Mouse (Mus musculus) CH12.LX (cell line): ENCODE data around the gene Ccdc134. TPM values are rescaled to one million over a fixed set of nuclear protein-coding genes. Genes with fewer than 3 reads are reported as not detected.

Experiments used
- DNase-seq: peaks from one replicate; pipeline ENCODE4 v3.0.0-alpha.2; 2013; ENCODE audit errors: extremely low read depth
- H3K27ac ChIP-seq: 2 replicates; pipeline ENCODE4 v1.5.1; 2012; ENCODE audit warnings: low read depth, mild to moderate bottlenecking, control low read depth, moderate library complexity; ENCODE audit not compliant: insufficient read depth
- H3K27me3 ChIP-seq: replicated peaks from 2 replicates; pipeline ENCODE3; 2012; ENCODE audit warnings: inconsistent platforms
- H3K36me3 ChIP-seq, 2 experiments: replicated peaks in 1 of 2; 2 replicates each; pipeline versions ENCODE3 to v1.6.1; 2012; ENCODE audit warnings: inconsistent platforms in 1 of 2, low read length in 1 of 2, mild to moderate bottlenecking in 1 of 2, mixed read lengths in 1 of 2, moderate library complexity in 1 of 2; ENCODE audit not compliant: control insufficient read depth in 1 of 2, insufficient read depth in 1 of 2
- H3K4me1 ChIP-seq, 2 experiments: 2 replicates each; pipeline ENCODE4 v1.6.1; 2012; ENCODE audit warnings: inconsistent platforms in 1 of 2, moderate library complexity in 1 of 2; ENCODE audit not compliant: insufficient read depth in 2 of 2, control insufficient read depth in 1 of 2
- H3K4me2 ChIP-seq: 2 replicates; pipeline ENCODE4 v1.6.1; 2012; ENCODE audit warnings: low read depth, mild to moderate bottlenecking, control low read depth; ENCODE audit not compliant: poor library complexity, insufficient read depth, severe bottlenecking
- H3K4me3 ChIP-seq, 3 experiments: fragments of 150-350 bp in 1 of 3; sonication (generic) in 1 of 3; replicated peaks in 1 of 3; 2 replicates each; pipeline versions ENCODE3 to v1.5.1; 2011 to 2012; ENCODE audit warnings: low read depth in 2 of 3, low read length in 2 of 3, mild to moderate bottlenecking in 2 of 3, moderate library complexity in 2 of 3, control low read depth in 1 of 3, improper control_type of control experiment in 1 of 3, inconsistent platforms in 1 of 3, mixed read lengths in 1 of 3; ENCODE audit not compliant: poor library complexity in 1 of 3
- H3K79me2 ChIP-seq: replicated peaks from 2 replicates; pipeline ENCODE4 v1.6.1; 2012; ENCODE audit warnings: mild to moderate bottlenecking, moderate library complexity; ENCODE audit not compliant: control insufficient read depth, poor library complexity, insufficient read depth, severe bottlenecking; ENCODE audit errors: extremely low read depth
- H3K9ac ChIP-seq: 2 replicates; pipeline ENCODE4 v1.6.1; 2012; ENCODE audit warnings: low read depth, mild to moderate bottlenecking, control low read depth, moderate library complexity; ENCODE audit not compliant: insufficient read depth
- H3K9me3 ChIP-seq: replicated peaks from 2 replicates; pipeline ENCODE3; 2012; ENCODE audit warnings: low read length, inconsistent platforms, mixed read lengths
- BHLHE40 ChIP-seq: IDR thresholded peaks from 2 replicates; pipeline ENCODE4 v1.6.1; 2011; ENCODE audit warnings: mild to moderate bottlenecking, low read depth, low read length, improper control_type of control experiment
- CHD2 ChIP-seq: IDR thresholded peaks from 2 replicates; pipeline ENCODE4 v1.6.1; 2011; ENCODE audit warnings: low read length, improper control_type of control experiment
- CTCF ChIP-seq, 2 experiments: IDR thresholded peaks in 1 of 2; conservative IDR thresholded peaks in 1 of 2; 2 replicates each; pipeline ENCODE4 v1.5.1; 2011 to 2012; ENCODE audit warnings: low read depth in 2 of 2, low read length in 2 of 2, improper control_type of control experiment in 1 of 2, inconsistent platforms in 1 of 2, mild to moderate bottlenecking in 1 of 2, moderate library complexity in 1 of 2
- E2F4 ChIP-seq: IDR thresholded peaks from 2 replicates; pipeline ENCODE4 v1.6.1; 2011; ENCODE audit warnings: low read depth, low read length, improper control_type of control experiment; ENCODE audit not compliant: insufficient replicate concordance
- EP300 ChIP-seq: IDR thresholded peaks from 2 replicates; pipeline ENCODE4 v1.6.1; 2011; ENCODE audit warnings: low read length, improper control_type of control experiment
- ETS1 ChIP-seq: conservative IDR thresholded peaks from 2 replicates; pipeline ENCODE4 v1.6.1; 2012; ENCODE audit warnings: low read depth, mild to moderate bottlenecking, inconsistent platforms, low read length, improper control_type of control experiment, moderate library complexity
- HCFC1 ChIP-seq: IDR thresholded peaks from 2 replicates; pipeline ENCODE4 v1.6.1; 2012; ENCODE audit warnings: low read depth, mild to moderate bottlenecking, inconsistent platforms, low read length, improper control_type of control experiment
- JUN ChIP-seq: IDR thresholded peaks from 2 replicates; pipeline ENCODE4 v1.6.1; 2011; ENCODE audit warnings: low read depth, mild to moderate bottlenecking, low read length, improper control_type of control experiment, moderate library complexity; ENCODE audit not compliant: insufficient read depth
- JUND ChIP-seq: conservative IDR thresholded peaks from 2 replicates; pipeline ENCODE4 v1.6.1; 2011; ENCODE audit warnings: low read depth, low read length, improper control_type of control experiment
- KAT2A ChIP-seq: IDR thresholded peaks from 2 replicates; pipeline ENCODE4 v1.6.1; 2012; ENCODE audit warnings: low read length, improper control_type of control experiment, inconsistent platforms; ENCODE audit not compliant: insufficient replicate concordance
- MAFK ChIP-seq: IDR thresholded peaks from 2 replicates; pipeline ENCODE4 v1.6.1; 2011; ENCODE audit warnings: low read length, improper control_type of control experiment; ENCODE audit not compliant: insufficient replicate concordance
- MAX ChIP-seq: IDR thresholded peaks from 2 replicates; pipeline ENCODE4 v1.6.1; 2011; ENCODE audit warnings: low read length, improper control_type of control experiment
- MAZ ChIP-seq: IDR thresholded peaks from 2 replicates; pipeline ENCODE4 v1.6.1; 2012; ENCODE audit warnings: low read depth, mild to moderate bottlenecking, inconsistent platforms, low read length, improper control_type of control experiment, moderate library complexity
- MEF2A ChIP-seq: IDR thresholded peaks from 2 replicates; pipeline ENCODE4 v1.6.1; 2014; ENCODE audit warnings: low read depth, mild to moderate bottlenecking, inconsistent platforms, low read length, improper control_type of control experiment, borderline replicate concordance
- MXI1 ChIP-seq: IDR thresholded peaks from 2 replicates; pipeline ENCODE4 v1.6.1; 2011; ENCODE audit warnings: mild to moderate bottlenecking, low read depth, low read length, improper control_type of control experiment
- MYC ChIP-seq: IDR thresholded peaks from 2 replicates; pipeline ENCODE4 v1.6.1; 2011; ENCODE audit warnings: low read depth, mild to moderate bottlenecking, improper control_type of control experiment, low read length
- NELFE ChIP-seq: IDR thresholded peaks from 2 replicates; pipeline ENCODE4 v1.6.1; 2011; ENCODE audit warnings: low read depth, low read length, improper control_type of control experiment
- PAX5 ChIP-seq: IDR thresholded peaks from 2 replicates; pipeline ENCODE4 v1.6.1; 2012; ENCODE audit warnings: low read length, inconsistent platforms, mixed read lengths
- POLR2A ChIP-seq: IDR thresholded peaks from 2 replicates; pipeline ENCODE4 v1.6.1; 2011; ENCODE audit warnings: low read depth, mild to moderate bottlenecking, improper control_type of control experiment, low read length
- POLR2AphosphoS2 ChIP-seq: IDR thresholded peaks from 2 replicates; pipeline ENCODE4 v1.6.1; 2011; ENCODE audit warnings: low read depth, low read length, improper control_type of control experiment
- RAD21 ChIP-seq: IDR thresholded peaks from 2 replicates; pipeline ENCODE4 v1.6.1; 2011; ENCODE audit warnings: low read depth, mild to moderate bottlenecking, low read length, improper control_type of control experiment, moderate library complexity
- RCOR1 ChIP-seq: conservative IDR thresholded peaks from 2 replicates; pipeline ENCODE4 v1.6.1; 2012; ENCODE audit warnings: low read depth, mild to moderate bottlenecking, inconsistent platforms, low read length, improper control_type of control experiment
- SIN3A ChIP-seq: IDR thresholded peaks from 2 replicates; pipeline ENCODE4 v1.6.1; 2012; ENCODE audit warnings: low read length, improper control_type of control experiment, inconsistent platforms
- SMC3 ChIP-seq: IDR thresholded peaks from 2 replicates; pipeline ENCODE4 v1.6.1; 2011; ENCODE audit warnings: low read depth, low read length, improper control_type of control experiment
- TBP ChIP-seq: conservative IDR thresholded peaks from 2 replicates; pipeline ENCODE4 v1.6.1; 2011; ENCODE audit warnings: low read depth, low read length, improper control_type of control experiment
- TCF12 ChIP-seq: IDR thresholded peaks from 2 replicates; pipeline ENCODE4 v1.6.1; 2014; ENCODE audit warnings: low read depth, mild to moderate bottlenecking, inconsistent platforms, low read length, improper control_type of control experiment
- UBTF ChIP-seq: IDR thresholded peaks from 2 replicates; pipeline ENCODE4 v1.6.1; 2012; ENCODE audit warnings: low read depth, mild to moderate bottlenecking, inconsistent platforms, low read length, improper control_type of control experiment, moderate library complexity
- ZC3H11A ChIP-seq: IDR thresholded peaks from 2 replicates; pipeline ENCODE4 v1.6.1; 2012; ENCODE audit warnings: low read depth, mild to moderate bottlenecking, inconsistent platforms, low read length, improper control_type of control experiment
- ZKSCAN1 ChIP-seq: IDR thresholded peaks from 2 replicates; pipeline ENCODE4 v1.6.1; 2012; ENCODE audit warnings: low read depth, inconsistent platforms, low read length, improper control_type of control experiment, borderline replicate concordance
- dilution Hi-C: fragments of 300-500 bp; cut with MboI; formaldehyde crosslinking; loops from 2 replicates; pipeline ENCODE4 v1.14.3; 2020; ENCODE audit warnings: low sequenced_read_pairs; ENCODE audit not compliant: extremely low pct_unique_long_range_greater_than_20kb, extremely low pct_ligation_motif_present
- in situ Hi-C: fragments of 300-500 bp; cut with MboI; formaldehyde crosslinking; loops from 3 replicates; pipeline ENCODE4 v1.14.3; 2019; ENCODE audit warnings: low sequenced_read_pairs, low pct_ligation_motif_present, low pct_unique_long_range_greater_than_20kb, mixed read lengths
- polyA plus RNA-seq: library from polyadenylated mRNA; unstranded; fragments of >175 nt; gene quantifications from 2 replicates; pipeline ENCODE4 v1.2.1, GENCODE M21; 2012; ENCODE audit warnings: low read depth; ENCODE audit not compliant: insufficient read length
- total RNA-seq, 2 experiments: library from RNA; depleted of rRNA; stranded (reverse); fragments of 300-350 nt in 1 of 2; fragments of >200 nt in 1 of 2; gene quantifications; 2 replicates each; pipeline ENCODE4 v1.2.3; 2012 to 2014

The Ccdc134 gene
- total and polyA plus RNA-seq, 3 experiments, result 35.7 to 43.6 (median 37.1) TPM

- H3K27me3 ChIP-seq, result no peaks in the 10 kb centered on the region
- peak overlapping the region; percentile 35 to 58 (median 45) for H3K4me3 ChIP-seq
- H3K9me3 ChIP-seq, result no peaks in the 10 kb centered on the region
- peaks cover 79% of the 10 kb centered on the region for H3K79me2 ChIP-seq
- dilution Hi-C loops, result no loop called here
- TF ChIP-seq TCF12 (no peak), HCFC1 (no peak), UBTF (0 out of 2 replicates have a peak, but pooled peaks have one; percentile 46), RAD21 (no peak), PAX5 (no peak), EP300 (no peak; the same call in 1 of the 2 replicates), CHD2 (no peak), MEF2A (no peak), POLR2A (peak; percentile 16; the same call in 1 of the 2 replicates), NELFE (no peak), E2F4 (no peak), KAT2A (no peak), MAX (no peak), BHLHE40 (no peak), CTCF (conservative IDR thresholded peaks at IDR 0.05 in 1 of 2, IDR thresholded peaks at IDR 0.05 in 1 of 2; ENCODE audit: low read depth in 2 of 2, low read length in 2 of 2) (no peak), ETS1 (no peak), SIN3A (0 out of 2 replicates have a peak, but pooled peaks have one; percentile 45), POLR2AphosphoS2 (peak; percentile 36), TBP (no peak), ZKSCAN1 (no peak), MYC (0 out of 2 replicates have a peak, but pooled peaks have one; percentile 37), SMC3 (no peak), JUND (no peak), MAFK (no peak), ZC3H11A (no peak), RCOR1 (no peak), MAZ (no peak), JUN (no peak), MXI1 (peak; percentile 28)
- H3K27ac ChIP-seq, result peak overlapping the region; percentile 95
- in situ Hi-C loops, result no loop called here
- peaks cover 2 to 23% of the 10 kb centered on the region in 2 experiments for H3K36me3 ChIP-seq
- peak overlapping the region; percentile 97 for H3K4me2 ChIP-seq
- H3K9ac ChIP-seq, result peak overlapping the region; percentile 65
- peaks cover 22 to 81% of the 10 kb centered on the region in 2 experiments for H3K4me1 ChIP-seq
- DNase-seq, result no peak
Measured at GRCm38 (mm10) chr15:82161965-82162600, 34.4 kb downstream of the Ccdc134 start.
